Mouse (Mus musculus) embryonic fibroblast, embryonic 13.5 days (primary cell): ENCODE measurements around the gene Naa40.
A peak's percentile ranks its signal among the peaks of the same experiment; 100 is the strongest.

Source experiments
- CTCF ChIP-seq: IDR thresholded peaks from 2 replicates; pipeline ENCODE4 v1.5.1; 2011; ENCODE audit warnings: mild to moderate bottlenecking, control low read depth, low read length, moderate library complexity, borderline replicate concordance; ENCODE audit not compliant: insufficient read depth
- POLR2A ChIP-seq: IDR thresholded peaks from 2 replicates; pipeline ENCODE4 v1.6.1; 2011; ENCODE audit warnings: low read depth, mild to moderate bottlenecking, control low read depth, low read length, moderate library complexity

- TF ChIP-seq CTCF = peak; percentile 77
- no peak for TF ChIP-seq POLR2A
These were observed 27.7 kb upstream of the Naa40 start for GRCm38 (mm10) chr19:7268722-7269090.
